In the genomic region with DNA sequence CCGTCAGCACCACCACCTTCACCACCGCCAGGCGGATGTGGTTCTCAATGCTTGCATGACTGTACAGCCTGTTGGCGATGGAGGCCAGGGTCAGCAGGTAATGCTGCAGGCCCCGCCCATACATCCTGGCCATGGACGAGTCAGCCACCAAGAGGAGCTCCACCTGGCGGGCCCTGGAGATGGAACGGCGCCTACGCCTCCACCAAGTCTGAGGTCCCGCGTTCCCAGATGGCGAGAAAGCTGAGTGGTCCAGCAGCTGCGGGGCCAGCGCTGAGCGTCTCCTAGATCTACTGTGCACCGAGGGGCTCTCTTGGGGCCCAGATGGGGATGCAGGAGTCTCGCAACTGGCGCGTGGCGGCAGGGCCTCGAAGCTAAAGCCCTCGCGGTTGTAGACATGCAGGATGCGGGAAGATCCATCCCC, we compare ENCODE assay signal across 8 mouse cellular contexts. TPM values are rescaled to one million over a fixed set of nuclear protein-coding genes. Genes with fewer than 3 reads are reported as not detected.
DNase-seq lines count a peak whose midpoint lies in the region; ATAC-seq and TF ChIP-seq lines count a peak whose summit lies in the region.

No protein-coding gene starts in this region.

- TF ChIP-seq CTCF in lung, embryonic 14.5 days (IDR thresholded peaks at IDR 0.05; ENCODE audit: low read depth): peak; percentile 51

- DNase-seq in cerebellum, adult 9-10 months: peak; percentile 3
- peak; percentile 56 for DNase-seq in embryo, embryonic 11 days
- peak; percentile 56 for DNase-seq in lung, embryonic 14.5 days
- DNase-seq in retina, embryonic 14.5 days (ENCODE audit: low spot score): peak; percentile 47
- DNase-seq in spleen, adult 12 weeks (ENCODE audit: low spot score): no peak

- H3K4me3 ChIP-seq in heart, embryonic 11.5 days (ENCODE audit: low read depth, low read length): peak overlapping the region; percentile 64
- peak overlapping the region; percentile 58 for H3K4me3 ChIP-seq in kidney, embryonic 15.5 days (replicated peaks)
- H3K4me3 ChIP-seq in lung, embryonic 14.5 days (ENCODE audit: low read depth, low read length): peak overlapping the region; percentile 48

- no peak overlapping the region for H3K9ac ChIP-seq in heart, embryonic 11.5 days (ENCODE audit: low read depth, low read length)
- peak overlapping the region; percentile 61; the same call in 1 of the 2 replicates for H3K9ac ChIP-seq in kidney, embryonic 15.5 days
- H3K9ac ChIP-seq in lung, embryonic 14.5 days: peak overlapping the region; percentile 41; the same call in 1 of the 2 replicates

- no peaks in the 10 kb centered on the region for H3K36me3 ChIP-seq in heart, embryonic 11.5 days (ENCODE audit: control insufficient read depth, insufficient read depth, low read length)
- no peaks in the 10 kb centered on the region for H3K36me3 ChIP-seq in kidney, embryonic 15.5 days
- H3K36me3 ChIP-seq in lung, embryonic 14.5 days (ENCODE audit: insufficient read depth): no peaks in the 10 kb centered on the region

- H3K27ac ChIP-seq in heart, embryonic 11.5 days (ENCODE audit: low read depth, low read length): no peak overlapping the region
- no peak overlapping the region for H3K27ac ChIP-seq in kidney, embryonic 15.5 days
- no peak overlapping the region for H3K27ac ChIP-seq in lung, embryonic 14.5 days (ENCODE audit: low read depth)

- no peak; the same call in 1 of the 2 replicates for ATAC-seq in cerebellum, adult (ENCODE audit: insufficient number of reproducible peaks, low FRiP score, low TSS enrichment)
- ATAC-seq in heart, embryonic 11.5 days (replicated peaks; ENCODE audit: insufficient number of reproducible peaks, low FRiP score, low TSS enrichment): peak; percentile 17; the same call in 1 of the 2 replicates
- ATAC-seq in kidney, embryonic 15.5 days (replicated peaks; ENCODE audit: low FRiP score): peak; percentile 66
- ATAC-seq in lung, embryonic 14.5 days (ENCODE audit: insufficient read depth): peak; percentile 37; the same call in 1 of the 2 replicates

- peaks cover 3% of the 10 kb centered on the region; the same call in 1 of the 2 replicates for H3K27me3 ChIP-seq in heart, embryonic 11.5 days (ENCODE audit: control insufficient read depth, insufficient read depth, low read length)
- H3K27me3 ChIP-seq in kidney, embryonic 15.5 days: no peaks in the 10 kb centered on the region
- peaks cover 16% of the 10 kb centered on the region; the same call in 1 of the 2 replicates for H3K27me3 ChIP-seq in lung, embryonic 14.5 days (ENCODE audit: insufficient read depth, low read length)

- 0 out of 2 replicates have a peak, but pooled peaks cover 4% of the 10 kb centered on the region for H3K4me1 ChIP-seq in heart, embryonic 11.5 days (ENCODE audit: control insufficient read depth, insufficient read depth, low read length)
- H3K4me1 ChIP-seq in kidney, embryonic 15.5 days: peaks cover 20% of the 10 kb centered on the region
- H3K4me1 ChIP-seq in lung, embryonic 14.5 days (ENCODE audit: insufficient read depth): peaks cover 9% of the 10 kb centered on the region; the same call in 1 of the 2 replicates

- H3K9me3 ChIP-seq in heart, embryonic 11.5 days (replicated peaks; ENCODE audit: control insufficient read depth, low read length): no peaks in the 10 kb centered on the region
- no peaks in the 10 kb centered on the region for H3K9me3 ChIP-seq in kidney, embryonic 15.5 days (replicated peaks)
- no peaks in the 10 kb centered on the region for H3K9me3 ChIP-seq in lung, embryonic 14.5 days (ENCODE audit: low read depth, low read length)

- 9% methylated on average over 25 of the region's 25 CpGs for WGBS in heart, embryonic 11.5 days (ENCODE audit: insufficient replicate concordance)
- WGBS in kidney, embryonic 15.5 days: 21% methylated on average over 25 of the region's 25 CpGs
- 17% methylated on average over 25 of the region's 25 CpGs for WGBS in lung, embryonic 14.5 days

- H3K4me2 ChIP-seq in heart, embryonic 11.5 days: peak overlapping the region; percentile 73
- peak overlapping the region; percentile 95 for H3K4me2 ChIP-seq in kidney, embryonic 15.5 days
- peak overlapping the region; percentile 65 for H3K4me2 ChIP-seq in lung, embryonic 14.5 days

RNA-seq across cellular contexts. Expression of a gene that starts 2.3 kb away (rescaled TPM):
- polyA plus RNA-seq in heart, embryonic 11.5 days (2014; fragmentation: Nextera tagmentation; extraction: Ambion mirVana): 1.8 and 2.4 TPM in 2 replicates
- 5.2 and 5.3 TPM in 2 replicates for polyA plus RNA-seq in kidney, embryonic 15.5 days (2015; fragmentation: Nextera tagmentation; extraction: Ambion mirVana)
- 3.2 and 3.7 TPM in 2 replicates for polyA plus RNA-seq in lung, embryonic 14.5 days (2014; fragmentation: Nextera tagmentation; extraction: Ambion mirVana)
